Mouse (Mus musculus): ENCODE data around the gene Abhd17b.

The Abhd17b gene

DNA sequence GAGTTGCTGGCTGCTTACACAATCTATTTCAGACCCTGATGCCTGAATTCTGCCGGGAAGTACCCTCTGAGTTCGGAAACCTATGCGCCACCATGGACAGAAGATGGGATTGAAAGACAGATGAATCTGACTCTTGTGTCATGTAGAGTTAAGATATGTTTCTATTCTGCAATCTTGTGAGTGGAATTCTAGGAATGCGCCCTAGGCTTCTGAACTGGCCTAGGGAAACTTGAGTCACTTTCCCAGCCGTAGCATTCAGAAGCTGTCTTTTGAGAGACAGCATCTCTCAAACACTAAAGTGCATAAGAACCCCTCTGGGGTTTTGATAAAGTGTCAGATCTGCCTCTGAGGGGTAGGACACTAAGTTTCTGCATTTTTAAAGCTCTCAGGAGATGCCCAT, 78.9 kb downstream of the Abhd17b start:
- DNase-seq (ENCODE audit: low read depth, low spot score): no peak

- DNase-seq (ENCODE audit: low read depth, low spot score): no peak
These were observed 80.2 kb downstream of the Abhd17b start for GRCm38 (mm10) chr19:21733176-21733575.

- no peak for DNase-seq (ENCODE audit: low read depth, low spot score)
These were observed 81.1 kb downstream of the Abhd17b start for GRCm38 (mm10) chr19:21734112-21734511.

Data from R1 (cell line).